Mouse (Mus musculus) testis, adult 2 months (tissue): Measurements from ENCODE around the gene Pgghg. TPM values are rescaled to one million over a fixed set of nuclear protein-coding genes. Genes with fewer than 3 reads are reported as not detected.

Experiments
- H3K27ac ChIP-seq: fragments of 200-500 bp; 2 replicates; pipeline ENCODE4 v1.5.1; 2012; ENCODE audit warnings: low read depth, low read length; ENCODE audit not compliant: control insufficient read depth, insufficient read depth
- H3K27me3 ChIP-seq: fragments of 200-500 bp; 2 replicates; pipeline ENCODE4 v1.6.1; 2012; ENCODE audit warnings: mild to moderate bottlenecking, low read length, moderate library complexity; ENCODE audit not compliant: control insufficient read depth, insufficient read depth
- H3K36me3 ChIP-seq: fragments of 200-500 bp; 2 replicates; pipeline ENCODE4 v1.6.1; 2012; ENCODE audit warnings: mild to moderate bottlenecking, low read length; ENCODE audit not compliant: control insufficient read depth, insufficient read depth
- H3K4me1 ChIP-seq: fragments of 200-500 bp; 2 replicates; pipeline ENCODE4 v1.6.1; 2012; ENCODE audit warnings: low read length; ENCODE audit not compliant: control insufficient read depth, insufficient read depth
- H3K4me3 ChIP-seq: fragments of 200-500 bp; 2 replicates; pipeline ENCODE4 v1.5.1; 2012; ENCODE audit warnings: low read depth, mild to moderate bottlenecking, low read length, moderate library complexity, mixed read lengths; ENCODE audit not compliant: control insufficient read depth
- CTCF ChIP-seq: fragments of 200-500 bp; IDR thresholded peaks from 2 replicates; pipeline ENCODE4 v1.5.1; 2012; ENCODE audit warnings: low read depth, mild to moderate bottlenecking, inconsistent platforms, low read length, moderate library complexity; ENCODE audit not compliant: control insufficient read depth, insufficient read depth, insufficient replicate concordance
- POLR2A ChIP-seq: fragments of 200-500 bp; IDR thresholded peaks from 2 replicates; pipeline ENCODE4 v1.6.1; 2012; ENCODE audit warnings: low read depth, mild to moderate bottlenecking, inconsistent platforms, low read length, moderate library complexity; ENCODE audit not compliant: control insufficient read depth
- polyA plus RNA-seq: library from polyadenylated mRNA; depleted of rRNA; stranded (reverse); fragments of >200 nt; gene quantifications from 2 replicates; pipeline ENCODE4 v1.2.3, GENCODE M21; 2012; rRNA removed

Pgghg gene
- polyA plus RNA-seq, 1 experiment: 2.0 TPM

DNA sequence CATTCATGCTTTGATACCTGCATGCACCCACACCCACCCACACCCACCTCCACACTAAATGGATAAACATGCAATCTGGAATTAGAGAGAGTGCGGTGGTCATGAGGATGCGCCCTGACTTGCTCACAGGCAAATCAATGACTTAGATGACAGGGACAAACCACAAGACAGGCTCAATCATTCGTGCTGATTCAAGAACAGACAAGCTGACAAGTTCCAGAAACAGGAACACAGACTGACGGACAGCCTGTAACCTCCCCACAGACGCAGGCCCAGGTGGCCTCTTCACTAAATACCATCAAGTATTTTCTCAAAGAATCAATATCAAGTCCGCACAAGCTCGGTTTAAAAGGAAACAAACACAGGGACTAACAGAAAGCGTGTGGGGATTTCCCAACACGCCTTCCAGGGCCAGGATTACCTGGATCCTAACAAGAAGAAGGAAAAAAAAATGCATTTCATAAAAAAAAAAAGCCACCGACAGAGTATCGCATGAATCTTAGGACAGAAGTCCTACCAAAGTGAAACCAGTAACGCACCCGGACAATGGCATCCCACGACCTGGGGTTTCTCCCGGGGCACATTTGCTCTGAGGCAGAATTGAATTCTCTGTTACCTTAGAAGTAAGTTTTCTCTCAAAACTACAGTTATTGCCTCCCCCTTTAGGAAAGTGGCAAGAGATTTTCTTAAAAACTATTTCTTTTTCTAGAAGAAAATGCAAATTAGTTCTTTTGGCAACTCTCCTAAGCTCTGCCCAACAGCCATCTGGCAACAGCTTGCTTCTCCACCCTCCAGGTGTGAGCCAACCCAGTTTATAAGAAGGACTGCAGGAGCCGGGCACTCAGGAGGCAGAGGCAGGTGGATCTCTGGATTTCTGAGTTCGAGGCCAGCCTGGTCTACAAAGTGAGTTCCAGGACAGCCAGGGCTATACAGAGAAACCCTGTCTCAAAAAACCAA, 46.3 kb downstream of the Pgghg start:
- Histone ChIP-seq H3K36me3 (no peaks in the 10 kb centered on the region), H3K4me1 (peaks cover 6% of the 10 kb centered on the region), H3K4me3 (no peak overlapping the region), H3K27me3 (no peaks in the 10 kb centered on the region), H3K27ac (no peak overlapping the region)
- TF ChIP-seq POLR2A: no peak
- no peak for TF ChIP-seq CTCF

DNA sequence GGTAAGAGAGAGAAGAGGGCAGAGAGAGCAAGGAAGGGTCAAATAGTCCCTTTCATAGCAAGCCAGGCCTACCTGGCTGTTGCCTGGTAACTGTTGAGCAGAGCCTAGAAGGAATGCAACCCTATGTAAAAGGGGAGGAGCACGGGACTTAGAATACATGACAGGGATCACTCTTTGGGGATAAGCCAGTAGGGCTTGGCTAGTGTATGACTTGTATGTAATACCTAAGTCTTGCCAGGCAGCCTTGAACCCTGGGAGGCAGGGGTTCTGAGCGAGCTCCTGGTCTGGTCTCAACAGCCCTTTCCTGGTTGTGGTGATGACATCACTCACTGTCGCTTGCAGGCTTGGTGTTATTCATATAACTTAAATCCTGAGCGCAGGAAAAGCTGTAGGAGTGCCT, 47.8 kb downstream of the Pgghg start:
- Histone ChIP-seq H3K4me3 (no peak overlapping the region), H3K4me1 (peaks cover 6% of the 10 kb centered on the region), H3K27ac (no peak overlapping the region), H3K36me3 (no peaks in the 10 kb centered on the region), H3K27me3 (no peaks in the 10 kb centered on the region)
- TF ChIP-seq CTCF (no peak), POLR2A (no peak)

DNA sequence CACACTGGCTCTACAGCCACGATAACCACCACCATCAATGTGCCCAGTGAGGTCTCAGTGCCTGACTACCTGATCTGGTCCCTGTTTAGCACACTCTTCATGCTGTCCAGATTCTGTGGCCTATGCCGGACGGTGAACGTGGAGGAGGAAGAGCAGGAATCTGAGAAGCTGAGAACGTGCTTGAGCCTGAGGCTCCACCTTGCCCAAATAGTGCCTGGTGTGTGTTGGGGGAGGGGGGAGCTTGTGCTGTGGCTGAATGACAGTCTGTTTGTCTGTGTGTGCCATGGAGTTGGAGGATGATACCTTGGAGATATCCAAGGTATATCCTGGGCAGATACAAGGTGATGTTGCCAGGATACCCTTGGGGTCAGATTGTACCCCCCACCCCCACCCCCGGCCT, 49.0 kb downstream of the Pgghg start:
- no peak overlapping the region for H3K27ac ChIP-seq
- no peaks in the 10 kb centered on the region for H3K36me3 ChIP-seq
- H3K4me3 ChIP-seq: peak overlapping the region; percentile 44
- H3K4me1 ChIP-seq: peaks cover 6% of the 10 kb centered on the region
- TF ChIP-seq CTCF (no peak), POLR2A (no peak)
- H3K27me3 ChIP-seq: no peaks in the 10 kb centered on the region

DNA sequence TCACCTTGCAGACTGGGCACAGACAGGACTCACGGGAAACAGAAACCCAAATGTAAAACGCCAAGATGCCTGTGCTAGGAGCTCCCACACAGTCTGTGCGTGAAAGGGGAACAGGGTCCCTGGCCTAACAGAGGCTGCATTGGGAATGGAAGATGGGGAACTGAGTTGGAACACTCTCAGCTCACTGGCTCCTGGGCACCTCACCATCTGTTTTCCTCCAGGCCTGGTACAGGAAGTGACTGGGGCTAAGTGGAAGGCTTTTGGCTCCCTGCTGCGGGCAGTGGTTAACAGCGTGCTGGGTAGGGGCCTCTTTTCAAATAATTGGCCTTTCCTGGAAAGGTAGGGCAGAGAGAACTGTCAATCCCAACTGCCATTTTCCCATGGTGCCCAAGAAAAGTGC, 49.4 kb downstream of the Pgghg start:
- Histone ChIP-seq H3K4me1 (peaks cover 6% of the 10 kb centered on the region), H3K4me3 (no peak overlapping the region), H3K27me3 (no peaks in the 10 kb centered on the region), H3K36me3 (no peaks in the 10 kb centered on the region), H3K27ac (no peak overlapping the region)
- TF ChIP-seq CTCF: no peak
- no peak for TF ChIP-seq POLR2A

DNA sequence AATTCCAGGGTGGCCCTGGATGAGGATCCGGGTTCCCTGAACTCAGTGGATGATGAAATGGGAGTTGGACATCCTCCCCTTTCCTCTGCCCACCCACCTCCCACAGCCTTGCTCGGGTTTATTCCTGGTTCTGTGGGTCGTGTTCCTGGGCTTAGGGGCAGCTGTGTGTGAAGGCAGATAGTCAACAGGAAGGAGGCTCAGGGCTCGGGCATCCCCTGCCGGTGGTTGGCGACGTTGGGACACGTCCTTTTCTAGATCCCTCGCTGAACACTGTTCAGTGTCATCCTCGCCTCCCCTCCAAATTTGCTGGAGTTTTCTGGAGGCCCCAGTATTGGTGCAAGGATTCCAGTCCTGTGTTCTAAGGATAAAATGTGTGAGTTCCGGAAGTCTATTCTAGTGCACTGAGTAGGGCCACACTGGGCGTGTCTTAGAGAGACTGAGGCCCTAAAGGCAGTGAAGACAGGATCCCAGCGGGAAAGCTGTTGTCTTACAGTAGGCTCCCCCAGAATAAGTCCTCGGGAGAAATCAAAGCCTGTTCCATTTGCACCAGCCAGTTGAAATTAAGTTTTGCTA, 50.0 kb downstream of the Pgghg start:
- Histone ChIP-seq H3K27ac (no peak overlapping the region), H3K4me3 (no peak overlapping the region), H3K36me3 (no peaks in the 10 kb centered on the region), H3K4me1 (peaks cover 6% of the 10 kb centered on the region), H3K27me3 (no peaks in the 10 kb centered on the region)
- TF ChIP-seq CTCF (no peak), POLR2A (no peak)

Other genes starting within 250 kb of the Pgghg start
- gene Olfr541, start 244.1 kb upstream of the Pgghg start, polyA plus RNA-seq: not detected in 2 replicates
- 0.33 and 0.84 TPM in 2 replicates for gene Cyp2e1, start 177.7 kb upstream of the Pgghg start, polyA plus RNA-seq
- gene Syce1, start 153.5 kb upstream of the Pgghg start, polyA plus RNA-seq: 249 and 286 TPM in 2 replicates
- gene Zfp941, start 119.2 kb upstream of the Pgghg start, polyA plus RNA-seq: 1.6 and 1.7 TPM in 2 replicates
- 0.45 TPM in 1 of 2 replicates, not detected in the other for gene Urah, start 106.4 kb upstream of the Pgghg start, polyA plus RNA-seq
- not detected in 2 replicates for gene Scgb1c1, start 95.8 kb upstream of the Pgghg start, polyA plus RNA-seq
- 539 and 573 TPM in 2 replicates for gene Odf3, start 93.6 kb upstream of the Pgghg start, polyA plus RNA-seq
- not detected in 2 replicates for gene Gm45785, start 85.1 kb upstream of the Pgghg start, polyA plus RNA-seq
- gene Ric8a, start 84.4 kb upstream of the Pgghg start, polyA plus RNA-seq: 33.7 and 34.5 TPM in 2 replicates
- 20.8 and 22.9 TPM in 2 replicates for gene Bet1l, start 83.8 kb upstream of the Pgghg start, polyA plus RNA-seq
- gene Psmd13, start 59.4 kb upstream of the Pgghg start, polyA plus RNA-seq: 74.8 and 77.4 TPM in 2 replicates
- 78.9 and 86.0 TPM in 2 replicates for gene Sirt3, start 59.1 kb upstream of the Pgghg start, polyA plus RNA-seq
- not detected in 2 replicates for gene Cox8b, start 40.9 kb upstream of the Pgghg start, polyA plus RNA-seq
- 0.08 and 0.23 TPM in 2 replicates for gene Nlrp6, start 20.5 kb upstream of the Pgghg start, polyA plus RNA-seq
- gene Ifitm5, start 8.9 kb downstream of the Pgghg start, polyA plus RNA-seq: 0.15 TPM in 1 of 2 replicates, not detected in the other
- gene Gm45717, start 14.5 kb downstream of the Pgghg start, polyA plus RNA-seq: not detected in 2 replicates
- gene Ifitm2, start 14.6 kb downstream of the Pgghg start, polyA plus RNA-seq: 39.0 and 51.4 TPM in 2 replicates
- gene Ifitm1, start 25.8 kb downstream of the Pgghg start, polyA plus RNA-seq: 3.0 and 6.9 TPM in 2 replicates
- 15.2 and 23.0 TPM in 2 replicates for gene Ifitm3, start 69.4 kb downstream of the Pgghg start, polyA plus RNA-seq
- gene Ifitm6, start 76.5 kb downstream of the Pgghg start, polyA plus RNA-seq: 0.19 and 0.48 TPM in 2 replicates
- not detected in 2 replicates for gene Gm17387, start 87.7 kb downstream of the Pgghg start, polyA plus RNA-seq
- gene B4galnt4, start 119.7 kb downstream of the Pgghg start, polyA plus RNA-seq: 18.0 and 23.7 TPM in 2 replicates
- gene Pkp3, start 136.8 kb downstream of the Pgghg start, polyA plus RNA-seq: 0.83 and 0.84 TPM in 2 replicates
- 3.9 and 5.4 TPM in 2 replicates for gene Sigirr, start 159.2 kb downstream of the Pgghg start, polyA plus RNA-seq
- gene Ano9, start 176.4 kb downstream of the Pgghg start, polyA plus RNA-seq: 0.30 and 0.32 TPM in 2 replicates
- gene Ptdss2, start 181.0 kb downstream of the Pgghg start, polyA plus RNA-seq: 329 and 346 TPM in 2 replicates
- gene Rnh1, start 231.5 kb downstream of the Pgghg start, polyA plus RNA-seq: 16.6 and 16.7 TPM in 2 replicates